Mouse (Mus musculus): ENCODE data around the gene Gm21650. TPM values are rescaled to one million over a fixed set of nuclear protein-coding genes. Genes with fewer than 3 reads are reported as not detected.

Gm21650 gene
- polyA plus RNA-seq (2017; shearing (Covaris generic)), result not detected

DNA sequence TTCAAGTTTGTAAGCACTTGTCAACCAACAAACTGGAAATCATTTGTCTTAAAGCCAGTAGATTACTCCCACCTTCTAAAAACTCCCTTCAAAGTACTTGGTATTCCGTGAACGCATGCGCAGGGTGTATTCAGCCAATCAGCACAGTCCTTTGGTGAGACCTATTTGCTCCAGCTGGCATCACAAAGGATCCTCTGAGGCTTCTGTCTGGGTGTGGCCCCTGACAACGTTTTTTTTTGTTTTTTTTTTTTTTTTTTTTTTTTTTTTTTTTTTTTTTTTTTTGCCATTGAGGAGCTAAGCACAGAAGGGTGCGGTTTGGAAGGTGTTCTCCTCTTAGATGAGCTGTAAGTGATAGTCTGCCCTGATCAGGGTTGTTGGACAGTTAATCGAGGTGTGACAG, at the start of gene Gm21650:
Gene Gm21650 (plus strand): TSS at position 301 of the 400 bp plus-strand sequence.

Measured in inflammation-experienced regulatory T-cells (primary cell).